Mouse (Mus musculus): ENCODE measurements at regions not wholly inside any gene's neighbourhood (a gene's known extent, or its start where the extent isn't known, plus 50 kb on each side); places are given as distances from the start of the nearest gene placed in this dataset.
A peak's percentile ranks its signal among the peaks of the same experiment; 100 is the strongest.

GRCm38 (mm10) chr13:114532393-114533097, 73.8 kb upstream of the Fst start:
- in situ Hi-C loops (cut with MboI; ENCODE audit: low sequenced_read_pairs in 2 of 2, unreplicated experiment in 2 of 2): no loop called here

GRCm38 (mm10) chr13:114534591-114534990, 75.8 kb upstream of the Fst start:
- H3K9ac ChIP-seq (ENCODE audit: insufficient read depth, low read depth, low read length, poor library complexity, severe bottlenecking): no peak overlapping the region
- TF ChIP-seq ZNF384 (IDR thresholded peaks at IDR 0.05; ENCODE audit: low read depth, low read length): no peak
- TF ChIP-seq MAFK (IDR thresholded peaks at IDR 0.05; ENCODE audit: insufficient read depth, low read depth, low read length): no peak
- TF ChIP-seq ZC3H11A (IDR thresholded peaks at IDR 0.05; ENCODE audit: borderline replicate concordance, low read depth, low read length): no peak
- no peaks in the 10 kb centered on the region for H3K36me3 ChIP-seq (ENCODE audit: control insufficient read depth, insufficient read depth, low read length, poor library complexity, severe bottlenecking)
- H3K9me3 ChIP-seq (ENCODE audit: control insufficient read depth, insufficient read depth, low read depth, low read length): peaks cover 2% of the 10 kb centered on the region; the same call in 1 of the 2 replicates
- H3K27ac ChIP-seq (ENCODE audit: insufficient read depth, low read depth, low read length, poor library complexity, severe bottlenecking): no peak overlapping the region
- H3K4me3 ChIP-seq (ENCODE audit: insufficient read depth in 1 of 2, low read depth in 1 of 2, low read length in 2 of 2, poor library complexity in 1 of 2, severe bottlenecking in 1 of 2): no peak overlapping the region
- no peaks in the 10 kb centered on the region for H3K4me1 ChIP-seq (ENCODE audit: control insufficient read depth in 2 of 2, insufficient read depth in 2 of 2, low read length in 2 of 2, poor library complexity in 1 of 2)
- in situ Hi-C loops (cut with MboI; ENCODE audit: low sequenced_read_pairs in 2 of 2, unreplicated experiment in 2 of 2): no loop called here
- DNase-seq (ENCODE audit: low read depth, low spot score): no peak

More at GRCm38 (mm10) chr13:114532393-114533097, 73.8 kb upstream of the Fst start:
- Histone ChIP-seq H3K27ac (ENCODE audit: insufficient read depth, low read depth, low read length, poor library complexity, severe bottlenecking) (no peak overlapping the region), H3K36me3 (ENCODE audit: control insufficient read depth, insufficient read depth, low read length, poor library complexity, severe bottlenecking) (no peaks in the 10 kb centered on the region), H3K4me3 (ENCODE audit: insufficient read depth in 1 of 2, low read depth in 1 of 2, low read length in 2 of 2, poor library complexity in 1 of 2, severe bottlenecking in 1 of 2) (no peak overlapping the region), H3K4me1 (ENCODE audit: control insufficient read depth in 2 of 2, insufficient read depth in 2 of 2, low read length in 2 of 2, poor library complexity in 1 of 2) (no peaks in the 10 kb centered on the region), H3K9me3 (ENCODE audit: control insufficient read depth, insufficient read depth, low read depth, low read length) (no peaks in the 10 kb centered on the region), H3K9ac (ENCODE audit: insufficient read depth, low read depth, low read length, poor library complexity, severe bottlenecking) (no peak overlapping the region)
- TF ChIP-seq HCFC1 (IDR thresholded peaks at IDR 0.05; ENCODE audit: borderline replicate concordance, insufficient read depth, low read length) (no peak), CHD2 (IDR thresholded peaks at IDR 0.05; ENCODE audit: low read depth, low read length) (no peak), ZNF384 (IDR thresholded peaks at IDR 0.05; ENCODE audit: low read depth, low read length) (no peak), MAFK (IDR thresholded peaks at IDR 0.05; ENCODE audit: insufficient read depth, low read depth, low read length) (no peak), ZC3H11A (IDR thresholded peaks at IDR 0.05; ENCODE audit: borderline replicate concordance, low read depth, low read length) (no peak)
- DNase-seq (ENCODE audit: low read depth, low spot score): no peak

GRCm38 (mm10) chr13:114535721-114536120, 77.0 kb upstream of the Fst start:
- Histone ChIP-seq H3K9ac (ENCODE audit: insufficient read depth, low read depth, low read length, poor library complexity, severe bottlenecking) (no peak overlapping the region), H3K9me3 (ENCODE audit: control insufficient read depth, insufficient read depth, low read depth, low read length) (peaks cover 2% of the 10 kb centered on the region; the same call in 1 of the 2 replicates), H3K27ac (ENCODE audit: insufficient read depth, low read depth, low read length, poor library complexity, severe bottlenecking) (no peak overlapping the region), H3K4me3 (ENCODE audit: insufficient read depth in 1 of 2, low read depth in 1 of 2, low read length in 2 of 2, poor library complexity in 1 of 2, severe bottlenecking in 1 of 2) (no peak overlapping the region), H3K4me1 (ENCODE audit: control insufficient read depth in 2 of 2, insufficient read depth in 2 of 2, low read length in 2 of 2, poor library complexity in 1 of 2) (no peaks in the 10 kb centered on the region), H3K36me3 (ENCODE audit: control insufficient read depth, insufficient read depth, low read length, poor library complexity, severe bottlenecking) (no peaks in the 10 kb centered on the region)
- TF ChIP-seq ZNF384 (IDR thresholded peaks at IDR 0.05; ENCODE audit: low read depth, low read length): no peak
- no peak for TF ChIP-seq MAFK (IDR thresholded peaks at IDR 0.05; ENCODE audit: insufficient read depth, low read depth, low read length)
- TF ChIP-seq HCFC1 (IDR thresholded peaks at IDR 0.05; ENCODE audit: borderline replicate concordance, insufficient read depth, low read length): no peak
- no peak for TF ChIP-seq CHD2 (IDR thresholded peaks at IDR 0.05; ENCODE audit: low read depth, low read length)
- no peak for TF ChIP-seq ZC3H11A (IDR thresholded peaks at IDR 0.05; ENCODE audit: borderline replicate concordance, low read depth, low read length)
- in situ Hi-C loops (cut with MboI; ENCODE audit: low sequenced_read_pairs in 2 of 2, unreplicated experiment in 2 of 2): no loop called here
- no peak for DNase-seq (ENCODE audit: low read depth, low spot score)

GRCm38 (mm10) chr13:114571731-114572130, 113.0 kb upstream of the Fst start:
- H3K27ac ChIP-seq (ENCODE audit: insufficient read depth, low read depth, low read length, poor library complexity, severe bottlenecking): no peak overlapping the region
- TF ChIP-seq CHD2 (IDR thresholded peaks at IDR 0.05; ENCODE audit: low read depth, low read length): no peak
- H3K36me3 ChIP-seq (ENCODE audit: control insufficient read depth, insufficient read depth, low read length, poor library complexity, severe bottlenecking): no peaks in the 10 kb centered on the region
- in situ Hi-C loops (cut with MboI; ENCODE audit: low sequenced_read_pairs in 2 of 2, unreplicated experiment in 2 of 2): no loop called here
- H3K9ac ChIP-seq (ENCODE audit: insufficient read depth, low read depth, low read length, poor library complexity, severe bottlenecking): no peak overlapping the region
- no peaks in the 10 kb centered on the region for H3K9me3 ChIP-seq (ENCODE audit: control insufficient read depth, insufficient read depth, low read depth, low read length)
- peak; percentile 25 for DNase-seq (ENCODE audit: low read depth, low spot score)
- H3K4me1 ChIP-seq (ENCODE audit: control insufficient read depth in 2 of 2, insufficient read depth in 2 of 2, low read length in 2 of 2, poor library complexity in 1 of 2): no peaks in the 10 kb centered on the region
- no peak overlapping the region for H3K4me3 ChIP-seq (ENCODE audit: insufficient read depth in 1 of 2, low read depth in 1 of 2, low read length in 2 of 2, poor library complexity in 1 of 2, severe bottlenecking in 1 of 2)

DNA sequence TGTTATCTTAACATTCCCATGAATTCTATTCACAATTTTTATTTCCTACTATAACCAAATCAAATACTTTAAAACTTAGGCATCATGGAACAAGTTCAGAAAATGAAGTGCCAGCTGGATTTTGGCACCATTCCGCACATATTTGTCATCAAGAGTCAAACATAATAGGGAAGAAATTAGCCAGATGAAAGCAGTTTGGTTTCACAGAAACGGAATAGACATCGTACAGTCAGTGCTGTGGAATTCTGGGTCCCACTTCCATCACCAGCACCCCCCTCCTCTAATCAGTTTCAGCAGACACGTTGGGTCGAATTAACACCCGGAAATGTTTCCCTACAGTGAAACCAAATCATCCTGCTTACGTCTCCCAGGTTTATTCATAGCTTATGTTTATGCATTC, 125.8 kb upstream of the Fst start:
- Histone ChIP-seq H3K27ac (ENCODE audit: insufficient read depth, low read depth, low read length, poor library complexity, severe bottlenecking) (no peak overlapping the region), H3K9me3 (ENCODE audit: control insufficient read depth, insufficient read depth, low read depth, low read length) (no peaks in the 10 kb centered on the region), H3K4me3 (ENCODE audit: insufficient read depth in 1 of 2, low read depth in 1 of 2, low read length in 2 of 2, poor library complexity in 1 of 2, severe bottlenecking in 1 of 2) (no peak overlapping the region), H3K4me1 (ENCODE audit: control insufficient read depth in 2 of 2, insufficient read depth in 2 of 2, low read length in 2 of 2, poor library complexity in 1 of 2) (no peaks in the 10 kb centered on the region), H3K36me3 (ENCODE audit: control insufficient read depth, insufficient read depth, low read length, poor library complexity, severe bottlenecking) (no peaks in the 10 kb centered on the region; the same call in 1 of the 2 replicates), H3K9ac (ENCODE audit: insufficient read depth, low read depth, low read length, poor library complexity, severe bottlenecking) (no peak overlapping the region)
- in situ Hi-C loops (cut with MboI; ENCODE audit: low sequenced_read_pairs in 2 of 2, unreplicated experiment in 2 of 2): no loop called here
- DNase-seq (ENCODE audit: low read depth, low spot score): no peak
- TF ChIP-seq ZC3H11A (IDR thresholded peaks at IDR 0.05; ENCODE audit: borderline replicate concordance, low read depth, low read length): no peak
- no peak for TF ChIP-seq ZNF384 (IDR thresholded peaks at IDR 0.05; ENCODE audit: low read depth, low read length)
- no peak for TF ChIP-seq CHD2 (IDR thresholded peaks at IDR 0.05; ENCODE audit: low read depth, low read length)
- no peak for TF ChIP-seq HCFC1 (IDR thresholded peaks at IDR 0.05; ENCODE audit: borderline replicate concordance, insufficient read depth, low read length)
- TF ChIP-seq MAFK (IDR thresholded peaks at IDR 0.05; ENCODE audit: insufficient read depth, low read depth, low read length): no peak
